Mouse (Mus musculus) adrenal gland, adult 2 months (tissue): ENCODE measurements at regions not wholly inside any gene's neighbourhood (a gene's known extent, or its start where the extent isn't known, plus 50 kb on each side); places are given as distances from the start of the nearest gene placed in this dataset.

Source experiments
- DNase-seq: peaks from one replicate; pipeline ENCODE4 v3.0.0; 2021

DNA sequence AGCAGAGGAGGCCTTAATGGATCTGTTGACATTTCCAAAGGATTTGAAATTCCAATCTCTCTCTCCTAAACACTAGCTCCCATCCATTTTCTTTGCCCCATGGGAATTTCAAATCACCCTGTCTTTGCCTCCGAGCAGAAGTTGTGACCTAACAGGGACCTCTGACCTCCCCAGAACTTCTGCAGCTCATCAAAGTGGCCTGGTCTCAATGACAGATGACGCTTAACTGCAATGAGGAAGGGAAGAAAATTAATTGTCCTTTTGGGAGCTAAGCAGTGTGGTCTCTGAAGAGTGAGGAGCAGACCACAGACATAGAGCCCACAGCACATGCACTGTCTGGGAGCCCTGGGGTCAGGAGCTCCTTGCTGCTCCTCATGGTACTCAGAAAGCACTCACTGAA, 155.3 kb downstream of the Tox3 start:
- no peak for DNase-seq

DNA sequence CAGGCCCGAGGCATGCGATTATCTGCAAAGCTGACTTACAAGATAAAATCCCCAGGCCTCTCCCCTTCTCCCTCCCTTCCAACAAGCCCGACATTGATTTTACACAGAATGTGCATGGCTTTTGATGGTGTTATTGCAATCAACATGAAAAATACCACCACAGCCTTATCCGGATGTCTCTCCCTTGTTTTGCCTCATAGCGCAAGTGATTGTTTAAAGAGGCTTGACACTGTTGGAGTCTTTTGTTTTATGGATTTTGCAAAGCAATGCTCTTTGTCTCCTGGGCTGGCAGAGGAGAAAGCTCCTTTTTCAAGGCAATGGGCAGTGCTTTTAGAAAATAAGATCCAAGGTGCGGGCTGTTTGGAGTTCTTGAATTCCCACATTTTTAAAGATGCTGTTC, 165.3 kb downstream of the Tox3 start:
- no peak for DNase-seq

DNA sequence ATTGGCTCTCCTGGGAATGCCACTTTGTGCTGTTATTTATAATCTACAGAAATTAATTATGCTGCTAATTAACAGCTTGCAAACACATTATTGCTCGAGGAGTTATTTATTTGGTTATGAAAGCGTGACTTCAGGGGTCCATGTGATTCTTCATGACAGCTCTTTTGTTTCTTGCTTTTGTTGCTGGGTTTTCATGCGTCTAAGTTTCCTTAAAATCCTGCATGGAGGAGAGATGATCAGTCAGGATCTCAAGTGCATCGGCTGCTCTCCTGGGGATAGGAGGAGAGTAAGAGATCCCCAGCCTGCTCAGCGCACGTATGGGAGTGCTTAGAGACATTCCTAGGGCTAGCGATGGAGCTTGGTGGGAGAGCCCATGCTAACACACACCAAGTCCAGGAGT, 171.4 kb downstream of the Tox3 start:
- DNase-seq: no peak

DNA sequence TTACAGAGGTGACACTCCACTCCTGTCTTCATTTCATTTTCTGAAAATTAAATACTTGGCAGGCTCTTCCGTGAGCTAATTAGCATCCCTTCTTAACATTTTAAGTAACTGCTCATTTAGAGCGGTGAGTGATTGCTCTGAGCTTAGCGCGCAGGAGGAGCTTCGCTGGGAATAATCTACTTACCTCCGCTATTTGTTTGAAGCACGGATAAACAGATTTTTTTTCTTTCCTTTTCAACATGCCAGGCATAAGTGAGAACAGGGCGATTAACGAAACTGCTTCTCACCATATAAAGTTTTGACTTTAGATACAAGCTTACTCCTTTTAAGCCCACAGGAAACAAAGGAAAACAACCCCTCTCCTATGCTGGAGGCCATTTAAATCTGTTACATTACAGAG, 171.8 kb downstream of the Tox3 start:
- no peak for DNase-seq

DNA sequence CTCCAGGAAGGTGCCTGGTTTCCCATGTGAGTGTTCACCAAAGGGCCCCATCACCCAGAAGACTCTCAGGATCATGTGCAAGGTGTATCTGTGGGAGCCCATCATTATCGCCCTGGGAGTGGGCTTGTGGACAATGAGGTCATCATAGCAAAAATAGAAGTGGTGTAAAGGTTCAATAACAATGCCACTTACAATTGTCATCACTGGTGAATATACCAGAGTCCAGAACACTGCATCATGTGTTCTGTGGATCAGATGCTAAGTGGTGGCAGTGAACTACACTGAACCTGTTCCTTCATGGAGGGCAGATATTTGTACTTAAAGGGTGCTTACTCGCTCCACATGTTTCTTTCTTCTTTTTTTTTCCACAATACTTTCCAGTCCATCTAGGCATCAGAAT, 181.5 kb downstream of the Tox3 start:
- no peak for DNase-seq

DNA sequence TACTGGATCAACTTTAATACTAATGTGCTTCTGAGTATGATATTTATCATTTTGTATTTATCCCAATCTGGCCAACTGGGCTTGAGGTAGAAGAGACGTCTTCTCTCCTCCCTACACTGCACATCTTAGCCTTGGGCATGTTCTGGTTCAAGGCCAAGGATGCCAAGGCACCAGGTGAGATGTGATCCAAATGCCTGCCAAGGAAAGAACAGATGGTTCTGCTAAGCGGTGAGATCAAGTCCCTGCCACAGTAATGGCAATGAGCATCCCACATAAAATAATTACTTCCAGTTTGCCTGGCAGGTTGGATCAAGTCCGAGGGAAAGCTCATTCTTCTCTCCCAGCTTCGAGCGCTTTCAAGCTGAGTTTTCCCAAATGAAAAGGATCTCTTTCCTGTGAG, 196.7 kb downstream of the Tox3 start:
- DNase-seq: no peak

DNA sequence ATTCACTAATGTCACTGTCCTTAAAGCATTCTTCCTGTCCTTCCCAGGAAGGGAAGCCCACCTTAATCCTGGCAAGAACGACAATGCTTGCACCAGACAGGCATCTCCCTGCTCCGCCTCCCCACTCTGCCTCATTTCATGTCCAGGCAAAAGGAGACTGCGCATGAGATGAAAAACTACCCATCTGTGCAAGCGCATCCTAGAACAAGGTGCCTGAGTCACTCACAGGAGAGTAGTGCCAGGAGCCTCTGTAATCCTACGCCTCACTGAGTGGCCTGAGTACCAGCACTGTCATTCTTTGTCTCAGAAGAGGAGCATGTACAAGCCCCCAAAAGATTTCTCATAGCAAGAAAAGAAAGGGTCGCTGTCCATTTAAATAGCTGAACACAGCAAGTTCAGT, 198.2 kb downstream of the Tox3 start:
- DNase-seq: no peak

DNA sequence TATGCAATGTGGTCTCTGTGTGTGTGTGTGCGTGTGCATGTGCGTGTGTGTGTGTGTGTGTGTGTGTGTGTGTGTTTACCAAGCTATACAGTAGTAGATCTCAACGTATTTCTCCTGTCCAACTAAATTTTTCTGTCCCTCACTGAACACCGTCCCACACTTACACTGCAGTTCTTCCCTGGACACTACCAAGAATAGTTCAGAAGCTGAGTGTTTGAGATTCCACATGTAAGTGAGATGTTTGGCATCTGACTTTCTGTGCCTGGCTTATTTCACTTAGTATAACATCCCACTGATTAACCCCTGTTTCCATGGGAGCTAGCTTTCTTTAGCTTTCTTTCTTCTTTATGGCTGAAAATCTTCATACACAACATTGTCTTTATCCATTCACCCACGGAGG, 213.5 kb downstream of the Tox3 start:
- no peak for DNase-seq

DNA sequence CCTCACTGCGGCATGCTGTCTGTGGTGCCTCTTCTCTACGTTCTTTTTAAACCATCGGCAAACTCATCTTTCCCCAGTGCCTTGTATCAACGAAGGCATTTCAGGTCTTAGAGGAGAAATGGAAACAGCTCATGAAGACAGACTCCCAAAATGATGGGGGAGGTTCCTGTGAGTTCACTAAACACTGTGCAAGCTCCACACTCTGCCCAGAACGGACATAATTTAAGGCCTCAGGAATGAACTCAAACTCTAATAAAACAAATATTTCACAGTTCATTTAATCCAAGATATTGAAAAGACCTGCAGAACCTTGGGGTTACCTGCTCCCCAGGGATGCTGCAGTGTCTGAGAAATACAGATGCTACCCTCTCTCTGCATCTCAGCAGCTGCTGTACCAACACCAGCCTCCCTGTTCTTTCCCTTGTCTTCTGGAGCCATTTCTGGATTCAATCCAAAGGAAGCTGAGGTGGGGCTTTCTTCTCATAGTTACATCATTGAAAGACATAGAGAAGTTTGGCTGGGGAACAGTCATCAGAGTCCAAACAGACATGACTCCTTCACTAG, 217.4 kb downstream of the Tox3 start:
- no peak for DNase-seq

DNA sequence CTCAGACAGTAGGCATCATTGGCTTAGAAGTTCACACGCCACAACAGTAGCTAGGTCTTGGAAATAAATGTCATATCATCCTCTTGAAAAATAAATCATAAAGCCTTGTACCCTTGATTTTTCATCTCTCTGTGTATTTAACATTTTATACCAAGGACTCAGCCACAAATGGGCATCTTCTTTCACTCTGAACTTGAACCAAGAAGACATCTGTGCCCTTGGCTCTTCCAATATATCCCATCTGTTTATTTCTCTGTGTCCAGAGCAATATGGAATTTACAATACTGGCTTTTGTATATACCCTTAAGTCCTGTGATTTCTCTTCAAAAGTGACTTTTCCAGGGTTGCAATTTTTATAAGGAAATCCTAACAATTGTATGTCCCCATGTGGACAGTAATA, 222.7 kb downstream of the Tox3 start:
- no peak for DNase-seq

DNA sequence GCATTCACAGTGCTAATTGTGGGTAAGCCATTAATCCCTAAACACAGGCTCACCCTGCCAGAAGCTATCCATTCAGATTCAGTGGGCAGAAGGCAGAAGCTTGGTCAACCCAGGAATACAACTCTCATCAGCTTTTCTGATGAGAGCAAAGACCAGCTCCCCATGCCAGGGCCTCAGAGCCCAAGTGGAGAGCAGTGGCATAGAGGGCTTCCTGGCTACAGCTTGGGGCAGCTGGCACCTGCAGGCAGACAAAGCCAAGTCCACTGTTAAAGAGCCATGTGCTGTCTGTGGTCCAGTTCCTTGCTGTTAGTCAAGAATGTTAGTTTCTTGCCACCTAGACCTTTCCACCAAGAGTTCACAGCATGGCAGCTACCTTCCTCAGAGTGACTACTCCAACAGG, 225.0 kb downstream of the Tox3 start:
- no peak for DNase-seq

DNA sequence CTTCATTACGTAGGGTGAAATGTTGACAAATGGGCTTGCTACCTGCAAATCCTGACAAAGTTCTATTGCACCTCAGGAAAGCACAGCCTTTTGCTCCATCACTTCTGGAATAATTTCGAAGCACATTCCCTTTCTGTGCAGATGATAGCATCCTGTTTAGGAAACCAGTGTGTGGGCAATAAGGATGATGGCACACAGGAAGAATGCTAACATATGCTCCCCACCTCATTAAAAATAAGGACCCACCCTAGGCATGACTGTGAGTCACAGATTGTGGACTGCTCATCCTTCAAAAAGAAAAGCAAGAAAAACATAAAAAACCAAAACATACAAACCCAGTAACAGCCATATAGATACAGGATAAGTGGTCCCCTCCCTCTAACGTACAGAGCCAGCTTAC, 226.2 kb downstream of the Tox3 start:
- DNase-seq: no peak

DNA sequence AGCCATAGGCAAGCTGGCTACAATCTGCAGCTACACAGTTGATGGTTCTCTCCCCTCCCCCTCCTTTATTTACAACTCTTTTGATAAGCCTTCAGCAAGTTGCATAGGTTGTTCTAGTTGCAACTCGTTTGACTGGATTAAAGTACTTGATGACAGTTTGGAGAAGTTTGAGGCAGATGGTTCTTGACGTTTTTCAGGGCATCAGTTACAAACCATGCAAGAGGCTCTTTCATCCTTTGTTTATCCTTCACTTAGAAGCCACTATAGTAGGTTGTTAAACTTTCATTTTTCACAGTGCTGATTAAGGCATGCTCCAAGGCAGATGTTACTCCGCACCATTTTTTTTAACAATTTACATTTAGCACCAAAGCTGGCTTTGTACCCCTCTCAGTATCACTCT, 227.1 kb downstream of the Tox3 start:
- no peak for DNase-seq

DNA sequence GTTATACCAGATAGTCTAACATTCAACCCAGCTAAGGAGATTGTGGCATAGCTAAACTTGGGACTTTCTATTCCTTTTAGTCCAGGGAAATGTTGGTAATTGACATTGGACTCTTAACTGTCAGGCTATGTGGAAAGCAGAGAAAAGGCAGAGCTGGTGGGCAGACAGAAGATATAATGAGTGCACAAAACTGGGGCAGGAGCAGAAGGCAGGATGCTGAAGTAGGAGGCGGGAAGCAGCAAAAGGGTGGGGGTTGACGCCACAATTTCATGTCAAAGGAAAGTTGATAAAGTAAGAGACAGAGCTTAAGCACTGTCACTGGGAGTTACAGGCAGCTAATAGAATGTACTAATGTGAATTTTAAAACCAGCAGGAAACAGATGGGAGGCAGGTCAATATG, 232.7 kb downstream of the Tox3 start:
- DNase-seq: no peak

DNA sequence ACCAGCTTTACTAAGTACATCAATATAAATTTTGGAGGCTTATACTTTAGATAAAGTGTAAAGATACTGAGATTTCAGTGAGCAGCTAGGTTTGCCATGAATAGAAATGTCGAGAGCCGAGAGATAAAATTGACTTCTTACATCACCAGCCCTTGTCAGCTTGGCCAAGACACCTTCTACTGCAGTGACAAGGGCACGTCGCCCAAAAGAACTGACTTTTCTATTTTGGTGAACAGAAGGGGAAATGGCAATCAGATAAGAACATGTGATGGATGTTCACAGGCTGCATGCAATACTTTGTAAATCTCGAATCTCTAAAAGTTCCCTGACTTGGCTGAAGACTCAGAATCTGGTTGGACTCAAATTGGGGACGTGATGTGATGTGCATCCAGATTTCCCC, 247.6 kb downstream of the Tox3 start:
- DNase-seq: no peak

DNA sequence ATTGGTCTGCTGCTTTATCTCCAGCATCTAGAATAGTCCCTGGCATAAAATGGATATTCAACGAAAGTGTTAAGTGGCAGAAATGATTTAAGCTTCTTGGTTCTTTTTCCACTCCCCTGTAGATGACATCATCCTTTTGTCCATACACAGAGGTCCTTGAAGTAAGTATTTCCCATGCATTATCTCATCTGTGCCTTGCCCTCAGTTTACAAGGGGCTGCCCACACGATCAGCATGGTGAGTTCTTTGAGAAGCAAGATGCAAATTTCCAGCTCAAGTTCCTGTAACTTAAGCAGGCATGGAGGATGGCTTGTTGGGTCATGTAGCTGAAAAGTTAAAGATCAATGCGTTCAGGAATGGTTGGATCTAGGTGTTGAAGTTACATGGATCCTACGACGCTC, 265.5 kb downstream of the Tox3 start:
- no peak for DNase-seq

DNA sequence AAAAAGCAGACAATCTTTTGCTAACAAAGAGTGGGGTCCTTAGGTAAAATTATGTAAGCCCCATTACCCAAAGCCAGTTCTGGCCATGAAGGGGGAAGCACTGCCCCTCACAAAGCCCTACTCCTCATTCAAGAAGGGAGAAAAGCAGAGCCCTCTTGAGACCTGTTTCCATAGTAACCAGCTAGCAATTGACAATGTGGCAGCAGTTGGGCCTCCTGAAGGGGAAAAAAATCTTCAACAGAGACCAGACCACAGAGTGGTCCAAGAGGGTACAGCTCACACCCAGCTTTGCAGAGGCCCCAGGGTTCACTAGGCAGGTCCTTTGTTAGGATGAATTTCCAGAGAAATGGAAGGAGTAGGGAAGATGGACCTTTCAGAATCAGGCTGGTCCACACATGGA, 271.8 kb downstream of the Tox3 start:
- DNase-seq: no peak

DNA sequence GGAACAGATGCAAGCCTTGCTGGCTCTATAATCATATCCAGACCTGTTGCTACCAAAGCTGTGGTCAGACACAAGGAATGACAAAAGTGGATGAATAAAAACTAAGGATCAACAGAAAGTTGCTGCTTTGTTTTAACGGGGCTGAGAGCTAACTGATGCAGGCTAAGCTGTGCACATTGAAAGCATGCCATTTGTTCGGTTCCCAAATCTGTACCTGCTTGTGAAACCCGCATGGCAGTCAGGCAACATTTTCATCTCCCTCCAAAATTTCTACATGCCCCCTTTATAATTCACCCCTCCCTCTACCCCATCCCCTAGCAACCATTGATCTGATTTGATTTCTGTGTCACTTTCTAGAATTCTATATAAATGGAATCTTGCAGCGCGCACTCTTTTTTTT, 272.3 kb downstream of the Tox3 start:
- no peak for DNase-seq

DNA sequence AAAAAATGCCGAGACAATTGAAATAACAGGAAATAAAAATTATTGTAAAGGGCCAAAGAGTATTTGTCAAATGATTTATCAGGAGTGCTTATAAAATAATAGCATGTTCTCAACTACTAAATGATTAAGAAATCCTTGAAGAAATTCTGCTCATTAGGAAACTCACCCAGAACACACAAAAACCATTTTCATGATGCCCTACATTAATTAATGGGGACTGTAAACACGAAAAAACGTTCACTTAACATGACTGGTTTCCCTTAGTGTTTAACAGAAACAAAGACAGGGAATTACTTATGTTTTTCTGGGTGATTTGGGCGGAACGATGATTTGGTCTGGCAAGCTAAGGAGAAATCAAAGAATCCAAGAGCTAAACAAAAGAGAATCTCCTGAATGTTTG, 278.1 kb downstream of the Tox3 start:
- DNase-seq: no peak

DNA sequence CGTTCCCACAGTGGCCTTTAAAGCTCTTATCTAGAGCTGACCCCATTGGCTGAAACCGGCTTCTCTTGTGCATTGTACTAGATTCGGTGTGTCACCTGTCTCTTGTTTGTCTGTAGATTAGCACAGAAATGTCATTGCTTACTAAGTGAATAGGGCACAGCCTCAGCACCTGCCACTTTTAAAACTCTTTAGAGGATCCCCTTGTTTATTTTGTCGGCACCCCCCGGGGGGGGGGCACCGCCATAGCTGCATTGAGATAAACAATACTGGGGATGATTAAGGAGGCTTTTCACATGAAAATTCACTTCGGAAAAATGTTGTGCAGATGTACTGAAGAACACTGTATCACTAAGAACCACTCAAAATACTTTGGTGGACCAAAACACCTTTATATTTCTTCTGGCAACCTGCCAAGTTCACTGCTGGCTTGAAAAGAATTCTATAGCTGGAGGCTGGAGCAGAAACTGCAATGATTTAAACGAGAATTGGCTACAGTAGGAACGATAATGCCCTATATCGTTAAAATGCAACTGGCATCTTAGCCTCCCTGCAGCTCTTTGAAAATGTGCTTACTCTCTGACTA, 278.6 kb downstream of the Tox3 start:
- no peak for DNase-seq

DNA sequence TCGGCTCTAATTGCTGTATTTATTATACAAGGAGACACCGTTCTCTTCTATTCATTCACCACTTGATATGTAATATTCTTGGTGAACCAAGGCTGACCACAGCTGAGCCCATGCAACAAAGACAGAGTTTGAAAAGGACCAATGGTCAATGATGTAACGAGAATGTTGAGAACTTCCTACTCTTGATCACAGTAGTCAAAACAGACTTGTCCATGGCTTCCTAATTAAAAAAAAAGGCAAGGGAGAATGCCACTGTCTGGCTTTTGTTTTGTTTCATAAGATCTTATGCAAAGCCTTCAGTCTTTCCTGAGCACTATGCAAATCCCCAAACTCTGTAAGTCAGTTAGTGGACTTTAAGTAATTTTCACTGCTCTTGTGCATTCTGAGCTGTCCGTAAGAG, 279.7 kb downstream of the Tox3 start:
- no peak for DNase-seq

DNA sequence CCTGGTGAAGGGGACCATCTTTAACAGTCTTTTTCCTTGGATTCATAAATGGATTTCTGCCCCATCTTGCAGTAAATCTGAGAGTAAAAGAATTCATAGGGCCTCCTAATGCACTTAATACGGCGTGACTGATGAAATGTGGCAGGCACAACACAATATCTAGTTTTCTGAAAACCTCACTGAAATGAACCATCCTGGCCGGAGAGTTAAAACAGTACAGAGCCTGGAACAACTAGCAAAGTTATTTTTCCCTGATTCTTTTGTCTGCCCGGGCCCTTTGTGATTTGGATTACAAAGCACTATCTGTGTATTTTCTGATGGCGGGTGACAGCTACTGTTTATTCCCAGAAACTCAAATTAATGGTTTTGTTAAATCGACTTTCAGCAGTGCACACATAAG, 283.8 kb downstream of the Tox3 start:
- DNase-seq: no peak

DNA sequence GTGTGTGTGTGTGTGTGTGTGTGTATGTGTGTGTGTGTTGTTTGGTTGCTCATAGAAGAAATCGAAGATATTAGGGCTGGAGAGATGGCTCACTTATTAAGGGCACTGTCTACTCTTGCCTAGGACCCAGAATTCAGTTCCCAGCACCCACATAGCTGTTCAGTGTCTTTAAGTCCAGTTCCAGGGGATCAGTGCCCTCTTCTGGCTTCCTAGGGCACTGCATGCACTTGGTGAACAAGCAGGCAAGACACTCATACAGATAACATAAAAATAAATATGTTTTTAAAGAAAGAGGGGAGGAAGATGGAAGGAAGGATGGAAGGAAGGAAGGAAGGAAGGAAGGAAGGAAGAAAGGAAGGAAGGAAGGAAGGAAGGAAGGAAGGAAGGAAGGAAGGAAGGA, 284.9 kb downstream of the Tox3 start:
- no peak for DNase-seq

DNA sequence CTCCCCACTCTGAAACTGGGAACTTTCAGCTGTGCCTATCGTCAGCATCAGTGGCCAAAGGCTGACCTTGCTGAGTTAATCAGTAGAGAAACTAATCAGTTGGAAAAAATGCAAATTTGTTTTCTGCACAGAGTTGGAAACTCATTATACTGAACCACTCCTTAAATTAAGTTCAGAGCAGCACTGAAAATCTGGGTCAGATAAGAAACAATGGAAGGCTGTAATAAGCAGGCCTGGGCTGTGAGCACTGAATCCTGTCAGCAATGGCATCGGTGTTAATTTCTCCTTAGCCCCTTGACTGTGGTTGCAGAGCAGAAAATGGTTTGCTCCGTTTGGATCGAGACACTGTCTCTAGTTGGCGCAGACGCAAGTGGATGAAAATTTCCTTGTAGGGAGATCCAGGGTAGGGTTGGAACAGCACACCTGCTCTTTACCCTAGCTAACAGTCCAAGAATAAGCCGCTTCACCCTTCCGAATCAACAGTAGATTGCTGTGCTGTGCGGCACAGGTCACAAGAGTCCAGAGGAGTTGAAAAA, 289.4 kb downstream of the Tox3 start:
- DNase-seq: no peak

DNA sequence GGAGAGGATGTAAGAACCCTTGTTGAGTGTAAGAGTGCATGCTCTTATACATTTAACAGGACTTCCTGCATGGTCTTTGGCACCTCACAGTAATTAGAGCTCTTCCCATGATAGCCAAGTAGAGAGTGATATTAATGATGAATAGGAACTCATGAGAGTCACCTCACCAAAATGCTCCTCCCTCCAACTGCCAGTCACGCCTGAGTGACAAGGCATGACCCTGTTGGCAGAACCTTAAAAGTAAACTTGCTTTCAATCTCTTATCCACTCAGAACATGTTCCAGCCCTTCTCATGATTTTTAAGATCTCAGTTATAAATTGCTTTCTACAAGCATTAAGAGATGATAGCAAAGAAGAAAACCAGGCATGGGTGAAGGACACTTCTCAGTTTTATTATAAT, 291.8 kb downstream of the Tox3 start:
- no peak for DNase-seq
